Mouse (Mus musculus) liver, adult 2 months (tissue): ENCODE data around the gene Rras. TPM values are rescaled to one million over a fixed set of nuclear protein-coding genes. Genes with fewer than 3 reads are reported as not detected.
"Not testable (repeated sequence)": the region's sequence is repeated elsewhere in the genome, so short reads cannot be mapped to it uniquely, and the experiment has no call there.

ENCODE experiments used
- DNase-seq: peaks from one replicate; pipeline ENCODE4 v3.0.0-alpha.2; 2011; ENCODE audit warnings: low read depth, low spot score; ENCODE audit errors: extremely low read depth
- H3K27ac ChIP-seq: fragments of 200-500 bp; replicated peaks from 2 replicates; pipeline ENCODE4 v1.5.1; 2012; ENCODE audit warnings: low read depth, mild to moderate bottlenecking, control low read depth, inconsistent platforms, low read length; ENCODE audit not compliant: insufficient read depth
- H3K27me3 ChIP-seq: fragments of 200-500 bp; 2 replicates; pipeline ENCODE4 v1.6.1; 2012; ENCODE audit warnings: mild to moderate bottlenecking, moderate library complexity, low read length, inconsistent platforms; ENCODE audit not compliant: control insufficient read depth, insufficient read depth
- H3K36me3 ChIP-seq: fragments of 200-500 bp; 2 replicates; pipeline ENCODE4 v1.6.1; 2012; ENCODE audit warnings: low read length, inconsistent platforms; ENCODE audit not compliant: control insufficient read depth, insufficient read depth
- H3K4me1 ChIP-seq: fragments of 200-500 bp; 2 replicates; pipeline ENCODE4 v1.6.1; 2011; ENCODE audit warnings: low read length; ENCODE audit not compliant: control insufficient read depth, insufficient read depth
- H3K4me3 ChIP-seq: fragments of 200-500 bp; 2 replicates; pipeline ENCODE4 v1.5.1; 2011; ENCODE audit warnings: low read depth, mild to moderate bottlenecking, control low read depth, low read length, moderate library complexity; ENCODE audit not compliant: insufficient read depth
- H3K79me2 ChIP-seq: fragments of 200-500 bp; 2 replicates; pipeline ENCODE4 v1.6.1; 2012; ENCODE audit warnings: inconsistent platforms, mild to moderate bottlenecking, low read length, moderate library complexity; ENCODE audit not compliant: control insufficient read depth, insufficient read depth
- H3K9ac ChIP-seq: fragments of 200-500 bp; 2 replicates; pipeline ENCODE4 v1.6.1; 2012; ENCODE audit warnings: low read depth, mild to moderate bottlenecking, control low read depth, inconsistent platforms, low read length
- CTCF ChIP-seq: fragments of 200-500 bp; IDR thresholded peaks from 2 replicates; pipeline ENCODE4 v1.5.1; 2011; ENCODE audit warnings: low read depth, low read length, control low read depth
- POLR2A ChIP-seq: fragments of 200-500 bp; IDR thresholded peaks from 2 replicates; pipeline ENCODE4 v1.6.1; 2011; ENCODE audit warnings: low read length, control low read depth; ENCODE audit not compliant: insufficient read depth; ENCODE audit errors: extremely low read depth
- WGBS: fragments of 180-500 bp; shearing (Covaris S2); methylation state at CpG from one replicate; pipeline ENCODE4 v1.1.7; 2018; 5-methylcytosine and 5-hydroxymethylcytosine counted together
- polyA plus RNA-seq: library from polyadenylated mRNA; depleted of rRNA; stranded (reverse); fragments of >200 nt; gene quantifications from 2 replicates; pipeline ENCODE4 v1.2.3, GENCODE M21; 2012
- total RNA-seq: library from RNA; depleted of rRNA; stranded (reverse); fragments of >200 nt; gene quantifications from 2 replicates; pipeline ENCODE4 v1.2.3, GENCODE M21; 2014

The Rras gene
- total and polyA plus RNA-seq, 2 experiments, result 8.9 to 54.9 TPM

GRCm38 (mm10) chr7:45015957-45016612 is 1.7 kb upstream of the Rras start, which contains the start of gene Scaf1:
Gene Scaf1 (minus strand): TSS chr7:45016363.
- 1% methylated on average over 69 of the region's 69 CpGs for WGBS
- Histone ChIP-seq H3K4me3 (peak within 1 kb of the TSS; percentile 82), H3K4me1 (0 out of 2 replicates have a peak, but pooled peaks cover 5% of the 10 kb centered on the region), H3K27ac (peak within 1 kb of the TSS; percentile 92), H3K36me3 (peaks cover 9% of the 10 kb centered on the region), H3K9ac (peak within 1 kb of the TSS; percentile 87), H3K27me3 (no peaks in the 10 kb centered on the region), H3K79me2 (peaks cover 18% of the 10 kb centered on the region; the same call in 1 of the 2 replicates)
- no peak for TF ChIP-seq CTCF
- TF ChIP-seq POLR2A, result peak; percentile 29; the same call in 1 of the 2 replicates
- peak; percentile 97 for DNase-seq

GRCm38 (mm10) chr7:45016761-45017160 is 1.0 kb upstream of the Rras start:
- peak overlapping the region; percentile 56 for H3K9ac ChIP-seq
- H3K4me3 ChIP-seq, result peak overlapping the region; percentile 58
- peaks cover 7% of the 10 kb centered on the region; the same call in 1 of the 2 replicates for H3K36me3 ChIP-seq
- H3K4me1 ChIP-seq, result 0 out of 2 replicates have a peak, but pooled peaks cover 5% of the 10 kb centered on the region
- H3K79me2 ChIP-seq, result peaks cover 18% of the 10 kb centered on the region; the same call in 1 of the 2 replicates
- WGBS, result 2% methylated on average over 4 of the region's 4 CpGs
- no peaks in the 10 kb centered on the region for H3K27me3 ChIP-seq
- peak; percentile 35 for DNase-seq
- TF ChIP-seq POLR2A (no peak), CTCF (no peak)
- peak overlapping the region; percentile 92 for H3K27ac ChIP-seq

DNA sequence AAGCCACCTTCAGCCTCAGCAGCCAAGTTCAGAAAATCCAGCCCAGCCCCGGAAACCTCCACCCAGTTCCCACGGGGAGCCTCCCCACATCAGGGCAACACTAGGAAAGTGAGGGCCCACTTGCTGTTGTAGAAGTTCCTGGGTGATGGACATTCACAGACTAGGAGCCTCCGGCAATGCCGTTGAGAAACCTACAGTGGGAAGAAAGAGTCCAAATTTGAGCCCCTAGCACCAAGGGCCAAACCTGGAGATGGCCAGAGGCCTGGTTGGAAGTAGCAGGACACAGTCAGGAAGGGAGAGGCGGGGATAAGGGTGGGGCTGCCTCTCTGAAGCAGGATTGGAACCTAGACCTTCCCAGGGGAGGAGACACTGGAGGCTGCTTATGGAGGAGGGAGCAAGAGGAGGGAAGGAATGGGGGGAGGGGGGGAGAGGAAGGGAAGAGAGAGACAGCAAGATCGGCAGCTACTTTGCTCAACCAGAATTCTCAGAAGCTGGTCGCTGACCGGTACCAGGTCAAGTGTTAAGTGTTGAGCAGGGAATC is 1.3 kb downstream of the Rras start:
- peak overlapping the region; percentile 67 for H3K27ac ChIP-seq
- H3K9ac ChIP-seq, result peak overlapping the region; percentile 48; the same call in 1 of the 2 replicates
- DNase-seq, result peak; percentile 53
- H3K27me3 ChIP-seq, result no peaks in the 10 kb centered on the region
- no peak for TF ChIP-seq POLR2A
- TF ChIP-seq CTCF, result no peak
- WGBS, result 56% methylated on average over 8 of the region's 8 CpGs
- H3K36me3 ChIP-seq, result no peaks in the 10 kb centered on the region
- 0 out of 2 replicates have a peak, but pooled peaks cover 3% of the 10 kb centered on the region for H3K4me1 ChIP-seq
- peaks cover 6% of the 10 kb centered on the region; the same call in 1 of the 2 replicates for H3K79me2 ChIP-seq
- peak overlapping the region; percentile 44 for H3K4me3 ChIP-seq

GRCm38 (mm10) chr7:45020225-45020624 is 2.5 kb downstream of the Rras start:
- Histone ChIP-seq H3K27ac (no peak overlapping the region), H3K9ac (no peak overlapping the region), H3K27me3 (no peaks in the 10 kb centered on the region), H3K4me1 (peaks cover 4% of the 10 kb centered on the region; the same call in 1 of the 2 replicates), H3K4me3 (no peak overlapping the region), H3K36me3 (no peaks in the 10 kb centered on the region), H3K79me2 (peaks cover 6% of the 10 kb centered on the region; the same call in 1 of the 2 replicates)
- 90% methylated on average over 9 of the region's 9 CpGs for WGBS
- no peak for DNase-seq
- TF ChIP-seq CTCF, result no peak
- TF ChIP-seq POLR2A, result no peak

GRCm38 (mm10) chr7:45023711-45024110 is 6.0 kb downstream of the Rras start:
- H3K9ac ChIP-seq, H3K27ac ChIP-seq, H3K36me3 ChIP-seq, H3K4me3 ChIP-seq, H3K4me1 ChIP-seq, H3K79me2 ChIP-seq, DNase-seq, H3K27me3 ChIP-seq: not testable (repeated sequence)
- TF ChIP-seq CTCF, result 0 out of 2 replicates have a peak, but pooled peaks have one; percentile 22
- 58% methylated on average over 5 of the region's 5 CpGs for WGBS
